Mouse (Mus musculus): ENCODE data around the gene Sirt6. TPM values are rescaled to one million over a fixed set of nuclear protein-coding genes. Genes with fewer than 3 reads are reported as not detected.

The Sirt6 gene
- total and polyA plus RNA-seq, 3 experiments = 10.5 to 38.2 TPM; not detected in 1

- Histone ChIP-seq H3K9me3 (replicated peaks; ENCODE audit: insufficient read depth, low read length) (no peaks in the 10 kb centered on the region), H3K27ac (ENCODE audit: control insufficient read depth, low read depth, low read length) (no peak overlapping the region), H3K9ac (ENCODE audit: control insufficient read depth, low read depth, low read length, poor library complexity, severe bottlenecking) (no peak overlapping the region), H3K36me3 (ENCODE audit: control insufficient read depth in 1 of 2, insufficient read depth in 2 of 2, low read length in 2 of 2) (no peaks in the 10 kb centered on the region), H3K79me2 (ENCODE audit: control insufficient read depth, insufficient read depth, low read length, poor library complexity) (no peaks in the 10 kb centered on the region), H3K4me3 (ENCODE audit: control insufficient read depth in 1 of 2, insufficient read depth in 1 of 2, low read depth in 2 of 2, low read length in 2 of 2) (no peak overlapping the region), H3K27me3 (ENCODE audit: control insufficient read depth in 1 of 2, insufficient read depth in 2 of 2, low read length in 2 of 2) (no peaks in the 10 kb centered on the region), H3K4me1 (ENCODE audit: control insufficient read depth in 1 of 2, insufficient read depth in 2 of 2, low read length in 2 of 2) (no peaks in the 10 kb centered on the region; a peak in 1 of 4 replicates)
- TF ChIP-seq TAL1 (IDR thresholded peaks at IDR 0.05; ENCODE audit: low read length) = no peak
- TF ChIP-seq ETS1 (IDR thresholded peaks at IDR 0.05; ENCODE audit: low read depth, low read length) = no peak
- TF ChIP-seq EP300 (IDR thresholded peaks at IDR 0.05; ENCODE audit: low read depth in 1 of 2, low read length in 2 of 2) = no peak
- no peak for TF ChIP-seq MAZ (IDR thresholded peaks at IDR 0.05; ENCODE audit: low read depth, low read length)
- no peak for TF ChIP-seq JUND (IDR thresholded peaks at IDR 0.05; ENCODE audit: low read depth, low read length)
- no peak for TF ChIP-seq POLR2A (IDR thresholded peaks at IDR 0.05; ENCODE audit: control insufficient read depth in 1 of 2, insufficient read depth in 1 of 2, low read depth in 1 of 2, low read length in 2 of 2, poor library complexity in 1 of 2)
- TF ChIP-seq MYC (IDR thresholded peaks at IDR 0.05; ENCODE audit: low read depth, low read length) = no peak
- TF ChIP-seq KAT2A (conservative IDR thresholded peaks at IDR 0.05; ENCODE audit: low read depth, low read length) = no peak
- TF ChIP-seq UBTF (IDR thresholded peaks at IDR 0.05; ENCODE audit: borderline replicate concordance, insufficient read depth, low read depth, low read length) = no peak
- TF ChIP-seq RCOR1 (IDR thresholded peaks at IDR 0.05; ENCODE audit: low read depth, low read length) = no peak
- no peak for TF ChIP-seq GATA1 (IDR thresholded peaks at IDR 0.05; ENCODE audit: low read depth, low read length)
- DNase-seq (ENCODE audit: low read depth, low spot score) = no peak
These were observed 44.2 kb downstream of the Sirt6 start for GRCm38 (mm10) chr10:81583347-81583746.

GRCm38 (mm10) chr10:81580441-81581070 is 47.0 kb downstream of the Sirt6 start:
- Histone ChIP-seq H3K36me3 (ENCODE audit: control insufficient read depth in 1 of 2, insufficient read depth in 2 of 2, low read length in 2 of 2) (no peaks in the 10 kb centered on the region; a peak in 1 of 4 replicates), H3K9me3 (replicated peaks; ENCODE audit: insufficient read depth, low read length) (no peaks in the 10 kb centered on the region), H3K79me2 (ENCODE audit: control insufficient read depth, insufficient read depth, low read length, poor library complexity) (no peaks in the 10 kb centered on the region), H3K4me3 (ENCODE audit: control insufficient read depth in 1 of 2, insufficient read depth in 1 of 2, low read depth in 2 of 2, low read length in 2 of 2) (no peak overlapping the region), H3K27me3 (ENCODE audit: control insufficient read depth in 1 of 2, insufficient read depth in 2 of 2, low read length in 2 of 2) (no peaks in the 10 kb centered on the region), H3K4me1 (ENCODE audit: control insufficient read depth in 1 of 2, insufficient read depth in 2 of 2, low read length in 2 of 2) (peaks cover 0 to 2% of the 10 kb centered on the region in 2 experiments; a peak in 2 of 4 replicates), H3K27ac (ENCODE audit: control insufficient read depth, low read depth, low read length) (no peak overlapping the region), H3K9ac (ENCODE audit: control insufficient read depth, low read depth, low read length, poor library complexity, severe bottlenecking) (no peak overlapping the region)
- no peak for DNase-seq (ENCODE audit: low read depth, low spot score)
- TF ChIP-seq MXI1 (IDR thresholded peaks at IDR 0.05; ENCODE audit: low read depth, low read length) (no peak), CHD1 (IDR thresholded peaks at IDR 0.05; ENCODE audit: low read depth, low read length) (no peak), MAFK (IDR thresholded peaks at IDR 0.05; ENCODE audit: borderline replicate concordance, low read depth, low read length) (no peak), POLR2AphosphoS2 (IDR thresholded peaks at IDR 0.05; ENCODE audit: low read length) (no peak), TBP (IDR thresholded peaks at IDR 0.05; ENCODE audit: low read depth, low read length) (no peak), E2F4 (IDR thresholded peaks at IDR 0.05; ENCODE audit: borderline replicate concordance, low read depth, low read length) (no peak), MYC (IDR thresholded peaks at IDR 0.05; ENCODE audit: low read depth, low read length) (no peak), BHLHE40 (IDR thresholded peaks at IDR 0.05; ENCODE audit: borderline replicate concordance, low read depth, low read length) (no peak), MAZ (IDR thresholded peaks at IDR 0.05; ENCODE audit: low read depth, low read length) (no peak), ZNF384 (IDR thresholded peaks at IDR 0.05; ENCODE audit: low read depth, low read length) (no peak), RAD21 (IDR thresholded peaks at IDR 0.05; ENCODE audit: low read depth, low read length) (no peak), MAX (IDR thresholded peaks at IDR 0.05; ENCODE audit: low read length) (no peak), ZMIZ1 (IDR thresholded peaks at IDR 0.05; ENCODE audit: low read depth, low read length) (no peak), ELF1 (IDR thresholded peaks at IDR 0.05; ENCODE audit: low read depth, low read length) (no peak), GATA1 (IDR thresholded peaks at IDR 0.05; ENCODE audit: low read depth, low read length) (no peak)
